ENCODE assay signal across 8 mouse cellular contexts in the genomic region with DNA sequence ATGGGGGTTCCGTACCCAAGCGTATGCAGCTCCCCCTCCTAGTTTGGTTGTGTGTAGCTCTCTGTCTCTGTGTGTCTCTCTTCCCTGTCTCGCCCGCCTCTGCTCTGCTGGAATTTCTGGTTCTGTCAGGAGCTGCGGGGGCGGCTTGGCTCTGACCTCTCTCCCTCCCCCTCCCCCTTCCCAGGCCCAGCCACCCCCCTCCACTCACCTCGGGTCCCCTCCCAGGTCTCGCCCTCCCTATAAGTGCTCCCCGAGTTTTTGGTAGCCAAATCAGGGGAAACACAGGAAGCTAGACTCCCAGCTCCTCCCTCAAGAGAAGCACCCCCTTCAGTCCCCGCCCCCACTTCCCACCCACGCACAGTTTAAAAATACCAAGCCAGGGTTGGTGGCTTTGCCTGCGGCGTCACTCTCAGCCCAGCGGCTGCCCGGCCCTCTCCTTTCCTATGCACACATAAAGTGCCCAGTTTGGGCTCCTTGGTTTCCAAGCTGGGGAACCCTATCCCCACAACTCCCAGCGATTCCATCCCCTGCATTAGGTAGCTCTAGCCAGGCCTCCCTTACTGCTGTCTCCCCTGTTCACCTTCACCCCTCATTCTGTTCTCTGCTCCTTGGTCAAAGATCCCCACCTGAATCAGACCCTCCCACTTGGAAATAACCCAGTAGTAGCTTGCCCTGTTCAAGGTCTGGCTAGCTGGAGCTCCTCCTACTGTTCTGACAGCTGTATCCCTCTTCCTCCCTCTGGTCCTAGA. TPM values are rescaled to one million over a fixed set of nuclear protein-coding genes. Genes with fewer than 3 reads are reported as not detected.
DNase-seq lines count a peak whose midpoint lies in the region; ATAC-seq lines count a peak whose summit lies in the region.

No protein-coding gene starts in this region.

- H3K27ac ChIP-seq in hindbrain, embryonic 16.5 days (ENCODE audit: low read depth, low read length) = 0 out of 2 replicates have a peak overlapping the region, but pooled peaks have one; percentile 32
- H3K27ac ChIP-seq in midbrain, embryonic 16.5 days (ENCODE audit: low read length) = no peak overlapping the region
- peak overlapping the region; percentile 88 for H3K27ac ChIP-seq in stomach, embryonic 16.5 days (ENCODE audit: low read length)

- peak; percentile 29; the same call in 1 of the 2 replicates for ATAC-seq in hindbrain, embryonic 16.5 days
- no peak for ATAC-seq in midbrain, embryonic 16.5 days
- ATAC-seq in stomach, embryonic 16.5 days (ENCODE audit: insufficient read depth, low FRiP score) = peak; percentile 48

- DNase-seq in spleen, adult 18-20 months = peak; percentile 59 to 61
- DNase-seq in spleen, adult 12 weeks (ENCODE audit: low spot score) = no peak
- peak; percentile 56 for DNase-seq in cerebellum, adult 11 months
- DNase-seq in forelimb bud, embryonic 11.5 days (ENCODE audit: low read depth, low spot score) = peak; percentile 43
- peak; percentile 74 for DNase-seq in liver

- no peaks in the 10 kb centered on the region for H3K36me3 ChIP-seq in hindbrain, embryonic 16.5 days (ENCODE audit: control insufficient read depth, insufficient read depth, low read length)
- H3K36me3 ChIP-seq in midbrain, embryonic 16.5 days (ENCODE audit: control insufficient read depth, insufficient read depth, low read length) = no peaks in the 10 kb centered on the region
- no peaks in the 10 kb centered on the region for H3K36me3 ChIP-seq in stomach, embryonic 16.5 days (ENCODE audit: control insufficient read depth, insufficient read depth, low read length)

- 6% methylated on average over 15 of the region's 16 CpGs for WGBS in hindbrain, embryonic 16.5 days
- WGBS in midbrain, embryonic 16.5 days = 11% methylated on average over 14 of the region's 16 CpGs
- WGBS in stomach, embryonic 16.5 days = 5% methylated on average over 16 of the region's 16 CpGs

- H3K9ac ChIP-seq in hindbrain, embryonic 16.5 days (ENCODE audit: low read depth, low read length) = peak overlapping the region; percentile 42
- no peak overlapping the region for H3K9ac ChIP-seq in midbrain, embryonic 16.5 days (ENCODE audit: low read depth, low read length)
- H3K9ac ChIP-seq in stomach, embryonic 16.5 days (ENCODE audit: low read length) = peak overlapping the region; percentile 71

- peaks cover 22% of the 10 kb centered on the region for H3K4me1 ChIP-seq in hindbrain, embryonic 16.5 days (ENCODE audit: control insufficient read depth, insufficient read depth, low read depth, low read length)
- peaks cover 20% of the 10 kb centered on the region for H3K4me1 ChIP-seq in midbrain, embryonic 16.5 days (ENCODE audit: control insufficient read depth, insufficient read depth, low read length)
- peaks cover 52% of the 10 kb centered on the region for H3K4me1 ChIP-seq in stomach, embryonic 16.5 days (ENCODE audit: control insufficient read depth, insufficient read depth, low read length)

- no peaks in the 10 kb centered on the region for H3K9me3 ChIP-seq in hindbrain, embryonic 16.5 days (ENCODE audit: control insufficient read depth, low read length)
- H3K9me3 ChIP-seq in midbrain, embryonic 16.5 days (replicated peaks; ENCODE audit: control insufficient read depth, low read length, poor library complexity, severe bottlenecking) = no peaks in the 10 kb centered on the region
- H3K9me3 ChIP-seq in stomach, embryonic 16.5 days (replicated peaks; ENCODE audit: control insufficient read depth, low read length) = no peaks in the 10 kb centered on the region

- H3K27me3 ChIP-seq in hindbrain, embryonic 16.5 days (replicated peaks; ENCODE audit: control insufficient read depth, insufficient read depth, low read length) = peaks cover 46% of the 10 kb centered on the region
- peaks cover 57% of the 10 kb centered on the region for H3K27me3 ChIP-seq in midbrain, embryonic 16.5 days (ENCODE audit: control insufficient read depth, insufficient read depth, low read depth, low read length)
- H3K27me3 ChIP-seq in stomach, embryonic 16.5 days (ENCODE audit: control insufficient read depth, insufficient read depth, low read length) = no peaks in the 10 kb centered on the region

- peak overlapping the region; percentile 51 for H3K4me2 ChIP-seq in hindbrain, embryonic 16.5 days (ENCODE audit: low read length)
- peak overlapping the region; percentile 17; the same call in 1 of the 2 replicates for H3K4me2 ChIP-seq in midbrain, embryonic 16.5 days (ENCODE audit: low read length)
- H3K4me2 ChIP-seq in stomach, embryonic 16.5 days (ENCODE audit: low read depth, low read length) = peak overlapping the region; percentile 64

- H3K4me3 ChIP-seq in hindbrain, embryonic 16.5 days (ENCODE audit: low read length) = peak overlapping the region; percentile 29
- H3K4me3 ChIP-seq in midbrain, embryonic 16.5 days (ENCODE audit: low read depth, low read length) = no peak overlapping the region
- peak overlapping the region; percentile 33 for H3K4me3 ChIP-seq in stomach, embryonic 16.5 days (replicated peaks; ENCODE audit: low read length)

RNA-seq across cellular contexts. Expression of a gene that starts 4.6 kb away (rescaled TPM):
- polyA plus RNA-seq in hindbrain, embryonic 16.5 days (2015; fragmentation: Nextera tagmentation; extraction: Ambion mirVana) = 2.9 and 3.9 TPM in 2 replicates
- polyA plus RNA-seq in midbrain, embryonic 16.5 days (2015; fragmentation: Nextera tagmentation; extraction: Ambion mirVana) = 3.2 TPM in 2 replicates
- polyA plus RNA-seq in stomach, embryonic 16.5 days (2015; fragmentation: Nextera tagmentation; extraction: Ambion mirVana) = 8.8 and 10.0 TPM in 2 replicates

RNA-seq across cellular contexts. Expression of a gene that starts 6.3 kb away (rescaled TPM):
- 2.2 and 3.2 TPM in 2 replicates for polyA plus RNA-seq in hindbrain, embryonic 16.5 days (2015; fragmentation: Nextera tagmentation; extraction: Ambion mirVana)
- 1.6 and 2.1 TPM in 2 replicates for polyA plus RNA-seq in midbrain, embryonic 16.5 days (2015; fragmentation: Nextera tagmentation; extraction: Ambion mirVana)
- 9.9 and 10.1 TPM in 2 replicates for polyA plus RNA-seq in stomach, embryonic 16.5 days (2015; fragmentation: Nextera tagmentation; extraction: Ambion mirVana)

RNA-seq across cellular contexts. Expression of a gene that starts 19.3 kb away (rescaled TPM):
- 6.0 and 8.0 TPM in 2 replicates for polyA plus RNA-seq in hindbrain, embryonic 16.5 days (2015; fragmentation: Nextera tagmentation; extraction: Ambion mirVana)
- 4.4 and 5.4 TPM in 2 replicates for polyA plus RNA-seq in midbrain, embryonic 16.5 days (2015; fragmentation: Nextera tagmentation; extraction: Ambion mirVana)
- polyA plus RNA-seq in stomach, embryonic 16.5 days (2015; fragmentation: Nextera tagmentation; extraction: Ambion mirVana) = 49.7 and 60.3 TPM in 2 replicates

RNA-seq across cellular contexts. Expression of a gene that starts 41.1 kb away (rescaled TPM):
- polyA plus RNA-seq in hindbrain, embryonic 16.5 days (2015; fragmentation: Nextera tagmentation; extraction: Ambion mirVana) = 109 and 125 TPM in 2 replicates
- polyA plus RNA-seq in midbrain, embryonic 16.5 days (2015; fragmentation: Nextera tagmentation; extraction: Ambion mirVana) = 110 and 117 TPM in 2 replicates
- polyA plus RNA-seq in stomach, embryonic 16.5 days (2015; fragmentation: Nextera tagmentation; extraction: Ambion mirVana) = 95.6 and 102 TPM in 2 replicates

RNA-seq across cellular contexts. Expression of a gene that starts 42.9 kb away (rescaled TPM):
- polyA plus RNA-seq in hindbrain, embryonic 16.5 days (2015; fragmentation: Nextera tagmentation; extraction: Ambion mirVana) = 0.52 and 0.73 TPM in 2 replicates
- polyA plus RNA-seq in midbrain, embryonic 16.5 days (2015; fragmentation: Nextera tagmentation; extraction: Ambion mirVana) = 0.60 and 0.93 TPM in 2 replicates
- polyA plus RNA-seq in stomach, embryonic 16.5 days (2015; fragmentation: Nextera tagmentation; extraction: Ambion mirVana) = 24.5 and 28.6 TPM in 2 replicates
